Mouse (Mus musculus) spleen, adult 2 months (tissue): ENCODE results near the gene Lcn8. TPM values are rescaled to one million over a fixed set of nuclear protein-coding genes. Genes with fewer than 3 reads are reported as not detected.

ENCODE experiments used
- DNase-seq, 2 experiments: peaks; one replicate each; pipeline versions ENCODE4 v3.0.0 to v3.0.0-alpha.2; 2012 to 2021; ENCODE audit warnings: low spot score in 2 of 2, low read depth in 1 of 2
- H3K27ac ChIP-seq: fragments of 200-500 bp; 2 replicates; pipeline ENCODE4 v1.5.1; 2012; ENCODE audit warnings: low read length, inconsistent platforms; ENCODE audit not compliant: insufficient read depth
- H3K27me3 ChIP-seq: fragments of 200-500 bp; 2 replicates; pipeline ENCODE4 v1.6.1; 2012; ENCODE audit warnings: mild to moderate bottlenecking, moderate library complexity, low read length, inconsistent platforms; ENCODE audit not compliant: control insufficient read depth, insufficient read depth
- H3K36me3 ChIP-seq: fragments of 200-500 bp; 2 replicates; pipeline ENCODE4 v1.6.1; 2012; ENCODE audit warnings: mild to moderate bottlenecking, low read length, inconsistent platforms; ENCODE audit not compliant: control insufficient read depth, insufficient read depth
- H3K4me1 ChIP-seq: fragments of 200-500 bp; 2 replicates; pipeline ENCODE4 v1.6.1; 2011; ENCODE audit warnings: inconsistent platforms; ENCODE audit not compliant: control insufficient read depth, insufficient read depth, insufficient read length
- H3K4me3 ChIP-seq: fragments of 200-500 bp; 2 replicates; pipeline ENCODE4 v1.5.1; 2011; ENCODE audit warnings: mild to moderate bottlenecking, inconsistent platforms; ENCODE audit not compliant: insufficient read depth, insufficient read length; ENCODE audit errors: extremely low read depth
- CTCF ChIP-seq: fragments of 200-500 bp; IDR thresholded peaks from 2 replicates; pipeline ENCODE4 v1.5.1; 2011; ENCODE audit warnings: mild to moderate bottlenecking, inconsistent platforms; ENCODE audit not compliant: insufficient read depth, insufficient read length, insufficient replicate concordance; ENCODE audit errors: extremely low read depth
- POLR2A ChIP-seq: fragments of 200-500 bp; IDR thresholded peaks from 2 replicates; pipeline ENCODE4 v1.6.1; 2011; ENCODE audit warnings: low read depth, low read length, inconsistent platforms
- whole genome bisulfite sequencing: fragments of 180-500 bp; shearing (Covaris S2); methylation state at CpG from one replicate; pipeline ENCODE4 v1.1.7; 2018; 5-methylcytosine and 5-hydroxymethylcytosine counted together
- polyA plus RNA-seq: library from polyadenylated mRNA; depleted of rRNA; stranded (reverse); fragments of >200 nt; gene quantifications from 2 replicates; pipeline ENCODE4 v1.2.3, GENCODE M21; 2012; rRNA removed

Gene Lcn8
- polyA plus RNA-seq: not detected in 2 replicates

DNA sequence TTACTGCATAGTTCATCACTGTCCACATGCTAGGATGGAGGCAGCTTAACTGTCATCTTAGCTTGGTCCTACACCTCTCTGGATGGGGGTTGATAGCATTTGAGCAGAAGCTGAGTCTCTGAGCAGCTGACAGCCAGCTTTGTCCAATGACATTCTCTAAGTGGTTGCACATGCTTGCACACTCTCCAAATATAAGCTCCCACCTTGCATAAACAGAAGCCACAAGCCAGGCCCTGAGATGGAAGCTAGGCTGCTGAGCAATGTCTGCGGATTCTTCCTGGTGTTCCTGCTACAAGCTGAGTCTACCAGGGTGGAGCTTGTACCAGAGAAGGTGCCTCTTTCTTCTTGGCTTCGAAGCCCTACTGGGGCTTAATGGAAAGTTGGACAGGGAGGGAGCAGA is at the start of gene Lcn8:
TSS of gene Lcn8 (plus strand) at position 219 of the 400 bp plus-strand sequence.
- Histone ChIP-seq H3K27me3 (no peaks in the 10 kb centered on the region), H3K36me3 (no peaks in the 10 kb centered on the region), H3K4me1 (no peaks in the 10 kb centered on the region), H3K4me3 (no peak within 1 kb of the TSS), H3K27ac (no peak within 1 kb of the TSS)
- DNase-seq: no peak
- TF ChIP-seq CTCF: no peak
- no peak for TF ChIP-seq POLR2A
- 76% methylated on average over 2 of the region's 2 CpGs for WGBS

DNA sequence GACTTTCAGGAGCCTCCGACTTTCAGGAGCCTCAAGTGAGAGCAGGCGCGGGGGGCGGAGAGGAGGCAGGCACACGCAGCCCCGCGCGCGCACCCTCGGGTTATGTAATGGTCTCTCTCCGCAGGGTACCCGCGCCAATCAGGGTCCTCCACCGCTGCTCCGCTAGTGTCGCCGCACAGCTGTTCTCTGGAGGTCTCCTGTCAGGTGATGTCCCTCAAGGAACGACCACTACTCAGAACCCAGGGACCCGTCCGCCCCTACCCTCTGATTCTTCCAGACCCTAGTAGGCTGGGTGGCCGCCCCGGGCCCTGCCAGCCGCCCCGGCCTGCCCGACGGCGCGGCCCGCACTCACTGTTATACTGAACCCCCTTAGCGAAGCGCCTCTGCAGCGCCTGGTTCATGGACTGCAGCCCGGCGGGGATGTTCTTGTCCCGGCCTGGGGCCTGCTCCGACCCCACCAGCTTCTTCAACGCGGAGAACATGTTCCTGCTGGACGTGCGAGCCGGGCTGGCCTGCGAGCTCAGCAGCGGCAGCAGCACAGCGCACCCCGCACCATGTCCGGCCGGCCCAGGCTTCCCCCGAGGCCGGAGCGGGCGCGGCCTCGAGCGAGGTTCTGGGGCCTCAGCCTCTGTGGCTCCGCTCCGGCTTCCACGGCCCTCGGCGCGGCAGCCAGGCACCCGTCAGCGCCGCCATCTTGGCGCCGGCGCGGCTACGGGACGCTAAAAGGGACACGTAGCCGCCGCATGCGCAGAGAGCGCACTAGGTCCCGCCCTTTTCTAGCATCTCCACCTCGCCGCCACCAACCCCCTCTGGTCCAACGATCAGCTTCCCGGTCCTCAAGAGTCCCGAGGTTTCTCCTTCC is 44.9 kb upstream of the Lcn8 start, which contains the start of gene Rabl6:
TSS of gene Rabl6 (minus strand) at position 761 of the 862 bp plus-strand sequence.
- WGBS: under 1% methylated on average over 80 of the region's 80 CpGs
- TF ChIP-seq CTCF: no peak
- TF ChIP-seq POLR2A: peak; percentile 84
- no peaks in the 10 kb centered on the region for H3K36me3 ChIP-seq
- peak within 1 kb of the TSS; percentile 69 for H3K27ac ChIP-seq
- peak; percentile 69 to 80 for DNase-seq
- H3K4me1 ChIP-seq: peaks cover 7% of the 10 kb centered on the region; the same call in 1 of the 2 replicates
- H3K27me3 ChIP-seq: no peaks in the 10 kb centered on the region; the same call in 1 of the 2 replicates
- H3K4me3 ChIP-seq: peak within 1 kb of the TSS; percentile 94

DNA sequence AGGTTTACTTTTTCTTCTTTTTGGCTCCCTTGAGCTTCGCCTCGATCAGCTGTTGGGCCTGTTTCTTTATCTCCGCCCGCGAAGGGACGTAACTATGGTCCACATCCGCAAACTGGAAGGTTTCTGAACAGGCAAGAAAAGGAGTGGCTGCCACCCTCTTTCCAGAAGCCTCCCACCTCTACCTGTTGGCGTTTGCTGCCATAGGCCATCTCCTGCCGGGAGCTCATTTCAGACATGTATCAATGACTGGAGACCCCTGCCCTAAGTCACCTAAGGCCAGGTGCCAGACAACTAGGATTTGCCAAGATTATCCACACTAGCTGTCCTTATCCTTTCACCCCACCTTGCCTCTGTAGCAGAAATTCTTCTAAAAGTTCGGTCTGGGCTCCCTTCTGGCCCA is 44.2 kb upstream of the Lcn8 start:
- H3K27me3 ChIP-seq: no peaks in the 10 kb centered on the region; the same call in 1 of the 2 replicates
- no peak for DNase-seq
- TF ChIP-seq POLR2A (no peak), CTCF (no peak)
- no peaks in the 10 kb centered on the region for H3K36me3 ChIP-seq
- peaks cover 7% of the 10 kb centered on the region; the same call in 1 of the 2 replicates for H3K4me1 ChIP-seq
- H3K27ac ChIP-seq: no peak overlapping the region
- H3K4me3 ChIP-seq: no peak overlapping the region; the same call in 1 of the 2 replicates
- 54% methylated on average over 10 of the region's 10 CpGs for WGBS

DNA sequence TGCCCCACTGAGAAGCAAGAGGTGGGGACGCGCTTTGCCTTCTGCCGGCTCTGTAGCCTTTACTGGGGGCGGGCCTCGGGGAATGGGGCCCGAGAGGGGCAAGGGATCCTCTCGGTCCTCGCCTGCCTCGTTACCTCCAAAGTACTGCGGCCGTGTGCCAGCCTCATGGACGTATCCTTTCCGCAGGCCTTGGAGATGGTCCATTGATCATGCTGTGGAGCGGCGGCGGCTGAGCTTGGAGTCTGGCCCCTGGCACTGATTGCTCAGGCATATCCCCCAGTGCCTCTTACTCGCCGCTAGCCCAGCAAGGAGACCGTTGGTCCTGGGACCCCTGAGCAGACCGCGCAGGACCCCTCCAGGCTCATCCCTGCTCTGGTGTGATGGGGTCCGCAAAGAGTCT is 36.5 kb upstream of the Lcn8 start:
- H3K27ac ChIP-seq: no peak overlapping the region
- no peak for DNase-seq
- 38% methylated on average over 22 of the region's 22 CpGs for WGBS
- H3K4me3 ChIP-seq: no peak overlapping the region
- TF ChIP-seq POLR2A (no peak), CTCF (no peak)
- no peaks in the 10 kb centered on the region for H3K36me3 ChIP-seq
- H3K27me3 ChIP-seq: peaks cover 2% of the 10 kb centered on the region; the same call in 1 of the 2 replicates
- H3K4me1 ChIP-seq: no peaks in the 10 kb centered on the region; the same call in 1 of the 2 replicates

DNA sequence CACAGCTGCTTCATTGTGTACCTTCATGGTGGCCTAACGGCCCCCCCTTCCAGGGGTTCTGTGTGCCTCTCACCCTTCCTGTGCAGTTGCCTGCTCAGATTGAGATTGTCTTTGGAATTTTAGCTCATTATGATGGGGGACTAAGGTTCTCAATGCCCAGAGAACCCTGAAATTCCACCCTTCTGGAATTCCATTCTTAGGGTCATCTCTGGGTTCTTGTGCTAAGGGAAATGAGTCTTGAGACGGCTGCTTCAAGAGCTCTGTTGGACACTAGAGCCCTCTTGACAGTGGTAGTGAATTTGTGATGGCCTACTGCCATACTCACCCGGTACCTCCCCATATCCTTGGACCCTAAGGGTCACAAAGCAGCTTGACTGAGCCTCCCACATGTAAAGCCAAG is 35.3 kb upstream of the Lcn8 start, which contains the start of gene Ccdc183:
TSS of gene Ccdc183 (minus strand) at position 101 of the 400 bp plus-strand sequence.
- 91% methylated on average over 3 of the region's 3 CpGs for WGBS
- no peak within 1 kb of the TSS for H3K4me3 ChIP-seq
- peaks cover 4% of the 10 kb centered on the region; the same call in 1 of the 2 replicates for H3K4me1 ChIP-seq
- no peak within 1 kb of the TSS for H3K27ac ChIP-seq
- H3K27me3 ChIP-seq: peaks cover 2% of the 10 kb centered on the region; the same call in 1 of the 2 replicates
- no peak for TF ChIP-seq POLR2A
- no peak for TF ChIP-seq CTCF
- DNase-seq: no peak
- H3K36me3 ChIP-seq: no peaks in the 10 kb centered on the region

DNA sequence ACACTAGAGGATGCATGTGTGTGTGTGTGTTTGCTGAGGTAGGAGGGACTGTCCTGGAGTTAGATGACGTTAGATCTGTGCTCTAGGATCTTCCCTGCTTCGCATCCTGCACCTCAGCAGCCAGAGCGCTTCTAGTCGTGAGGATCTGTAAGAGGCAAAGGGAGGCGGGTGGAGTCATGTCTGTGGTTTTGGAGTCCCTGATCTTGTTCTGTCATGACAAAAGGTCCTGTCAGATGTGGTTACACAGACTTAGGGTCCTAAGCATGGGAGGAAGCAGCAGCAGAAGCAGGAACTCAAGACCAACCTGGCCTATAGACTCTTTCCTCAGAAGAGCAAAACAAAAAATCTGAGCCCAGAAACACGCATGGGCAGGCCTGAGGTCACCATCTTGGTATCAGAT is 32.5 kb upstream of the Lcn8 start:
- Histone ChIP-seq H3K4me1 (peaks cover 4% of the 10 kb centered on the region; the same call in 1 of the 2 replicates), H3K4me3 (no peak overlapping the region), H3K27me3 (0 out of 2 replicates have a peak, but pooled peaks cover 2% of the 10 kb centered on the region), H3K36me3 (no peaks in the 10 kb centered on the region), H3K27ac (no peak overlapping the region)
- WGBS: 21% methylated on average over 6 of the region's 6 CpGs
- TF ChIP-seq CTCF: no peak
- TF ChIP-seq POLR2A: no peak
- peak in 1 of 2 experiments; percentile 14 for DNase-seq
